Mouse (Mus musculus): Measurements from ENCODE around the gene Nosip. TPM values are rescaled to one million over a fixed set of nuclear protein-coding genes. Genes with fewer than 3 reads are reported as not detected.

Gene Nosip
- total and polyA plus RNA-seq, 2 experiments from 2014 or later = 21.5 to 38.2 TPM

- WGBS = 55% methylated on average over 25 of the region's 25 CpGs
- H3K9me3 ChIP-seq (replicated peaks; ENCODE audit: control insufficient read depth, low read length) = no peaks in the 10 kb centered on the region
- no peak overlapping the region for H3K4me3 ChIP-seq (ENCODE audit: low read depth, low read length)
- DNase-seq (ENCODE audit: low spot score) (peak; percentile 45), ATAC-seq (ENCODE audit: insufficient read depth, low read depth) (peak; percentile 49; the same call in 1 of the 2 replicates)
- no peaks in the 10 kb centered on the region for H3K4me1 ChIP-seq (ENCODE audit: control insufficient read depth, insufficient read depth)
- H3K27me3 ChIP-seq (ENCODE audit: control insufficient read depth, insufficient read depth, low read length) = no peaks in the 10 kb centered on the region
- H3K36me3 ChIP-seq (replicated peaks; ENCODE audit: control insufficient read depth, insufficient read depth, low read length) = peaks cover 12% of the 10 kb centered on the region; the same call in 1 of the 2 replicates
- H3K9ac ChIP-seq (replicated peaks; ENCODE audit: low read depth, low read length) = no peak overlapping the region; the same call in 1 of the 2 replicates
- peak overlapping the region; percentile 73 for H3K27ac ChIP-seq (ENCODE audit: low read depth)
- TF ChIP-seq EP300 (IDR thresholded peaks at IDR 0.05; ENCODE audit: low read depth) (peak; percentile 33; the same call in 1 of the 2 replicates), CTCF (IDR thresholded peaks at IDR 0.05; ENCODE audit: low read depth) (no peak)
- H3K4me2 ChIP-seq (ENCODE audit: low read depth, low read length) = peak overlapping the region; percentile 16; the same call in 1 of the 2 replicates
Observed at GRCm38 (mm10) chr7:45082401-45083299, 20.4 kb downstream of the Nosip start.

- no peak overlapping the region for H3K27ac ChIP-seq (ENCODE audit: low read depth)
- H3K9ac ChIP-seq (replicated peaks; ENCODE audit: low read depth, low read length) = no peak overlapping the region; the same call in 1 of the 2 replicates
- DNase-seq (ENCODE audit: low spot score) (no peak), ATAC-seq (ENCODE audit: insufficient read depth, low read depth) (no peak)
- 80% methylated on average over 20 of the region's 22 CpGs for WGBS
- 0 out of 2 replicates have a peak, but pooled peaks cover 10% of the 10 kb centered on the region for H3K36me3 ChIP-seq (replicated peaks; ENCODE audit: control insufficient read depth, insufficient read depth, low read length)
- H3K4me1 ChIP-seq (ENCODE audit: control insufficient read depth, insufficient read depth) = no peaks in the 10 kb centered on the region
- no peak overlapping the region for H3K4me3 ChIP-seq (ENCODE audit: low read depth, low read length)
- no peak overlapping the region for H3K4me2 ChIP-seq (ENCODE audit: low read depth, low read length)
- no peaks in the 10 kb centered on the region for H3K27me3 ChIP-seq (ENCODE audit: control insufficient read depth, insufficient read depth, low read length)
- TF ChIP-seq CTCF (IDR thresholded peaks at IDR 0.05; ENCODE audit: low read depth) = no peak
- TF ChIP-seq EP300 (IDR thresholded peaks at IDR 0.05; ENCODE audit: low read depth) = no peak
- no peaks in the 10 kb centered on the region for H3K9me3 ChIP-seq (replicated peaks; ENCODE audit: control insufficient read depth, low read length)
Observed at GRCm38 (mm10) chr7:45083300-45083890, 21.2 kb downstream of the Nosip start.

- Histone ChIP-seq H3K27me3 (ENCODE audit: control insufficient read depth, insufficient read depth, low read length) (no peaks in the 10 kb centered on the region), H3K4me2 (ENCODE audit: low read depth, low read length) (no peak overlapping the region), H3K4me1 (ENCODE audit: control insufficient read depth, insufficient read depth) (no peaks in the 10 kb centered on the region), H3K27ac (ENCODE audit: low read depth) (no peak overlapping the region), H3K9me3 (replicated peaks; ENCODE audit: control insufficient read depth, low read length) (no peaks in the 10 kb centered on the region), H3K4me3 (ENCODE audit: low read depth, low read length) (no peak overlapping the region), H3K36me3 (replicated peaks; ENCODE audit: control insufficient read depth, insufficient read depth, low read length) (0 out of 2 replicates have a peak, but pooled peaks cover 10% of the 10 kb centered on the region), H3K9ac (replicated peaks; ENCODE audit: low read depth, low read length) (no peak overlapping the region)
- TF ChIP-seq EP300 (IDR thresholded peaks at IDR 0.05; ENCODE audit: low read depth) (no peak), CTCF (IDR thresholded peaks at IDR 0.05; ENCODE audit: low read depth) (no peak)
- WGBS = 83% methylated on average over 4 of the region's 4 CpGs
- DNase-seq (ENCODE audit: low spot score) (no peak), ATAC-seq (ENCODE audit: insufficient read depth, low read depth) (no peak)
Observed at GRCm38 (mm10) chr7:45086084-45086483, 23.9 kb downstream of the Nosip start.

DNA sequence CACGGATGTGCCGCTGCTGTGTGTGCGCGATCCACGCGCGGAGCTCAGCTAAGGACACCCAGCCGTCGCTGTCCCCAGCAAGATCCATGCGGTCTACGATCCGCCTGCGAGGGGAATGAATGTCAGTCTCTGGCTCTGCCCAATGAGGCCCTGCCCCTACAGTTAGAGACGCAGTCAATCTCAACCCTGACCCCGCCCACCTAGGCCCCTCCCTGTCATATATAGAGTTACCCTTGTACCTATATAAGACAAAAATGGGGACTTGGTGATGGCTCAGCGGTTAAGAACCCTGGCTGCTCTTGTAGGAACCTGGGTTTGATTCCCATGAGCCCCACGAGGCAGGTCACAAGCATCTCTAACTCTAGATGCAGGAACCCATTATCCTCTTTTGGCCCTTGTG, 26.4 kb downstream of the Nosip start:
- no peak overlapping the region for H3K4me3 ChIP-seq (ENCODE audit: low read depth, low read length)
- H3K4me2 ChIP-seq (ENCODE audit: low read depth, low read length) = no peak overlapping the region
- H3K9ac ChIP-seq (replicated peaks; ENCODE audit: low read depth, low read length) = no peak overlapping the region
- ATAC-seq (ENCODE audit: insufficient read depth, low read depth) (no peak), DNase-seq (ENCODE audit: low spot score) (no peak)
- TF ChIP-seq CTCF (IDR thresholded peaks at IDR 0.05; ENCODE audit: low read depth) = no peak
- no peak for TF ChIP-seq EP300 (IDR thresholded peaks at IDR 0.05; ENCODE audit: low read depth)
- H3K9me3 ChIP-seq (replicated peaks; ENCODE audit: control insufficient read depth, low read length) = no peaks in the 10 kb centered on the region
- H3K27me3 ChIP-seq (ENCODE audit: control insufficient read depth, insufficient read depth, low read length) = no peaks in the 10 kb centered on the region
- H3K36me3 ChIP-seq (replicated peaks; ENCODE audit: control insufficient read depth, insufficient read depth, low read length) = 0 out of 2 replicates have a peak, but pooled peaks cover 10% of the 10 kb centered on the region
- 87% methylated on average over 17 of the region's 17 CpGs for WGBS
- no peak overlapping the region for H3K27ac ChIP-seq (ENCODE audit: low read depth)
- H3K4me1 ChIP-seq (ENCODE audit: control insufficient read depth, insufficient read depth) = no peaks in the 10 kb centered on the region; the same call in 1 of the 2 replicates

- H3K4me1 ChIP-seq (ENCODE audit: control insufficient read depth, insufficient read depth) = no peaks in the 10 kb centered on the region; the same call in 1 of the 2 replicates
- H3K9me3 ChIP-seq (replicated peaks; ENCODE audit: control insufficient read depth, low read length) = no peaks in the 10 kb centered on the region
- peak overlapping the region; percentile 58; the same call in 1 of the 2 replicates for H3K9ac ChIP-seq (replicated peaks; ENCODE audit: low read depth, low read length)
- ATAC-seq (ENCODE audit: insufficient read depth, low read depth) (no peak), DNase-seq (ENCODE audit: low spot score) (no peak)
- 0 out of 2 replicates have a peak, but pooled peaks cover 10% of the 10 kb centered on the region for H3K36me3 ChIP-seq (replicated peaks; ENCODE audit: control insufficient read depth, insufficient read depth, low read length)
- TF ChIP-seq CTCF (IDR thresholded peaks at IDR 0.05; ENCODE audit: low read depth) (no peak), EP300 (IDR thresholded peaks at IDR 0.05; ENCODE audit: low read depth) (no peak)
- H3K4me3 ChIP-seq (ENCODE audit: low read depth, low read length) = peak overlapping the region; percentile 50; the same call in 1 of the 2 replicates
- 0 out of 2 replicates have a peak overlapping the region, but pooled peaks have one; percentile 83 for H3K27ac ChIP-seq (ENCODE audit: low read depth)
- peak overlapping the region; percentile 65 for H3K4me2 ChIP-seq (ENCODE audit: low read depth, low read length)
- 77% methylated on average over 13 of the region's 13 CpGs for WGBS
- no peaks in the 10 kb centered on the region for H3K27me3 ChIP-seq (ENCODE audit: control insufficient read depth, insufficient read depth, low read length)
Observed at GRCm38 (mm10) chr7:45090251-45090977, 28.2 kb downstream of the Nosip start.
